Mouse (Mus musculus) lung, postnatal 10 days (tissue): ENCODE results near the gene P2ry13.
A peak's percentile ranks its signal among the peaks of the same experiment; 100 is the strongest.

ENCODE experiments used
- DNase-seq: peaks from one replicate; pipeline ENCODE4 v3.0.0; 2021

P2ry13 gene

DNA sequence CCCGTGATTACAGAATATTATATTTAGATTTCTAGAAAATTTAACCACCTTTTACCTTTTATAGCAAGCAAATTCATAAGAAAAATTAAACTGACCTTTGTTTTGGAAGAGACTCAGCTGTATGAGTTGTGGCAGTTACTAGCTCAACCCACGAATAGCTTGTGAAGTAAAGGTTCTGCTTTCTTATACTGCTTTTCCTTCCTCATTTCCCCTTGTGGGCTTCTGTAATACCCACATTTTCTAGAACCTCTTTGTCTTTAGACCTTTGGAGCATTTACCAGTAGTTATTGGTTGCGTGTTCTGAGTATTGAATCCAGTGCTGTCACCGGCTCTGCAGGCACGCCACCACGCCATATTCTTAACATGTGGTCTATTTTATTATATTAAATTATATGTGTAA is at the start of gene P2ry13:
Gene P2ry13, minus strand, starts transcription at position 156 of the 400 bp plus-strand sequence.
- DNase-seq = no peak

DNA sequence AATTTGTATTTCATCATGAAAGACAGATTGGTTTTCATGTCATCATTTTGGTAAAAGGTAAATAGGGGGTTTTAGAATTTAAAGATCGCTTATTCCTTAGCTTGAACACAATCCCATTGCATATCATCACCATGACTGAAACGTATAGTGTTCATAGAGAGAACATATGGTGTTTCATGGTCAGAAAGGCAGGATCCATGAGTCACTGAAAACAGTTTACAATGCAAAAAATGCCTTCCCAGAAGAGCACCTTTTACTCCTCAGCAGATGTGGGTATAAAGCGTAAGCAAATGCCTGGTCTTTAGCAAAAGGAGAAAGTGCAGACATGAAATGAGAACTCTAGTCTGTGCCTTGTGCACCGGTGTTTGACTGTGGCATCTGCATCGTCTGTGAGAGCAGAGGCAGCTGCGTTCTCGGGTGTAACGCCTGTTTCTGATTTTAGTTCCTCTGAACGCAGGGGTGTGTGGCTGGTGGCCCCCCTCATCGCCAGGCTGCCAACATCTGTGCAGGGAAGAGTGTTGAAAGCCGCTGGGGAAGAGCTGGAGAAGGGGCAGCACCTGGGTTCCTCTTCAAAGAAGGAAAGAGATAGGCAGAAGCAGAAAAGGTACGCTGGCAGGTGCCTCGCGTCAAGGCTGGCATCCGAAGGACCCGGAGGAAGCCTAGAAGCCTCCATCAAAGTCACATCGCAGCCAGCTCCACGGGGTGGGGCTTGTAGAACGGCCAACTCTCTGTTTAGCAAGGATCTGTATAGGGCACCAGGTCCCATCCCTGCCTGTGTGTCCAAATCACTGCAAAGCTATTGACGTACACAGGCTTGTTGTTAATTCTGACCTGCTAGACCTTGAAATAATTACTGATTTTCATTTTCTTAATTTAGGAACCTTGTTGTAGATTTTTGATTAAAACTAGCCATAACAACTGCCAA is 47.3 kb upstream of the P2ry13 start:
- DNase-seq = no peak

DNA sequence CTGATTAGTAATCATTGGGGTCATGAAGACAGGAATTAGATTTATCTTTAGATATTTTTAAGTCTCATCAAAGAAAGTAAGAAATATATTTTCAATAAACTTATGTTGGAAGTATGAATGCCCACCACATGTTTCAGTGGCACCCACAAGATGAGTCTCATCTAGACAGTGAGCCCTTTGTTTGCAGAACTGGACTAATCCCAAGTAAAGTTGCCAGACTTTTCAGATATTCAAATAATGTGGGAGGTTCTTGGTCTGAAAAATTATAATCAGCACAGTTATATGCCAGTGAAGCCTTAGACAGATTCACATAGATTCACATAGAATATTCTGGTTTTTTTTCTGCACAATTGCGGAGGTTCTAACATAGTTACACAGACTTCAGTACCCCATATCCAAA is 39.8 kb upstream of the P2ry13 start:
- DNase-seq = no peak

DNA sequence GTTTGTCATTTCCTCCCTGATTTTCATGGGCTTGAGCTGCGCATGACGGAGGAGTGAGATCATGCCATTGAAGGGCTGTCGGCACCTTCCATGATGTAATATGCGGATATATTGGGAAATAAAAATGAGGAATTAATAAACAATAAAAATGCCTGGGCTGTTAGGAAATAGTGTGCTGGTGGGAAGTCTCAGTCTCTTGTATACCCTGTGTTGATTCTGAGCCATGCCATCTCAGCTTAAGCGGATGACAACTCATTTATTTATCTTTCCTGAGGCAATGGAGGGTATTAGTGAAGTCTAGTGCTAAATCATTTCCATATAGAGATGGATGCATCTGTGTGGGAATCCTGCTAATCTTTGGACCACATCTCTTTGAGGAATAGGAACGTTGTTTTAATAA is 37.3 kb upstream of the P2ry13 start:
- DNase-seq = no peak

DNA sequence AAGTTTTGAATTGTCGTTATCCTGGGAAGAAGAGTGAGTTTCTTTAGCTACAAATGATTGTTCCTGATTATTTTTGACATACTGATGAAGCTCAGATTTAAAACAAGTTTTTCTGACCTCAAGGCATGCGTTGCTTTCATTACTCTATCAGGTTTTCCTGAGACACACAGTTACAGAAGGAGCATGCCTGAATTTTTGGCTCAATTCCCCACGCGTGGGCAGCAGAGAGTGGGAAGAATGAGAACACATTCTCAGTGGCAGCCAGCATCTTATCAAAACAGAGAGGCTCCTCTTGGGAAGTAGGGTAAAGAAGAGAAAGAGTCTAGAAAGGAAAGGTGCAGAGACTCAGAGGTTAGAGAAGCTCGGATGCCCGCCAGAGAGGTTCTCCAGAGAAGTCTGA is 32.7 kb upstream of the P2ry13 start:
- DNase-seq = peak; percentile 41

DNA sequence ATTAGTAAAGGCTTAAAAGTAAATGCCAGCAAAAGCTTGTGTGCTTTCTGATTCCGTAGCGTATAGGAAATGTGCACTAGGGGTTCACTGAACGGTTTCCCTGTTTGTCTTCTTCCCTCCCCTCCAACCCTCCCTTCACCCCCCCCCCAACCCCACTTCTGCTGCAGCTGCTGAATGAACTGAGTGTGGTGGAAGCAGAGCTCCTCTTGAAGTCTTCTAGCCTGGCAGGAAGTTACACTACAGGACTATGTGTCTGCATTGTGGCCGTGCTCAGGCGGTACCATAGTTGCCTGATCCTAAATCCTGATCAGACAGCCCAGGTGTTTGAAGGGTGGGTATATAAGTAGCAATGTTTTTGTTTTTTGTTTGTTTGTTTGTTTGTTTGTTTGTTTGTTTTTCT is 24.2 kb upstream of the P2ry13 start:
- no peak for DNase-seq

DNA sequence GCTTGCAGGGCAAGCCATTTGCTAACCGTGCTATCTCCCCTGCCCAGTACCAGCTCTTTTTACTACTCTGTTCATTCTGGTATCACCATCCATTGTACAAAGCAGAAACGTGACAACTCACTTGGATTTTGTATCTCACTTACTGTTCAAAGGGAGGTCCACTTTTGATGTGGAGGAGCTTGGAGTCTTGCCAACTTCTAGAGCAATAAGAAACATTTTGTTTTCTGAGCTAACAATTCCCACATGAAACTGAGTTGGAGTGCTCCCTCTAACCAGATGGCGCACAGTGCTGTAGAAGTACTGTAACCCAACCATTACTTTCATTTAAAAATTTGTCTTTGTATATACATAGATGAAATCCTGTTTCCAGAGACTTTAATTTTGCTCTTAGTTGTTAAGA is 20.2 kb upstream of the P2ry13 start:
- no peak for DNase-seq

DNA sequence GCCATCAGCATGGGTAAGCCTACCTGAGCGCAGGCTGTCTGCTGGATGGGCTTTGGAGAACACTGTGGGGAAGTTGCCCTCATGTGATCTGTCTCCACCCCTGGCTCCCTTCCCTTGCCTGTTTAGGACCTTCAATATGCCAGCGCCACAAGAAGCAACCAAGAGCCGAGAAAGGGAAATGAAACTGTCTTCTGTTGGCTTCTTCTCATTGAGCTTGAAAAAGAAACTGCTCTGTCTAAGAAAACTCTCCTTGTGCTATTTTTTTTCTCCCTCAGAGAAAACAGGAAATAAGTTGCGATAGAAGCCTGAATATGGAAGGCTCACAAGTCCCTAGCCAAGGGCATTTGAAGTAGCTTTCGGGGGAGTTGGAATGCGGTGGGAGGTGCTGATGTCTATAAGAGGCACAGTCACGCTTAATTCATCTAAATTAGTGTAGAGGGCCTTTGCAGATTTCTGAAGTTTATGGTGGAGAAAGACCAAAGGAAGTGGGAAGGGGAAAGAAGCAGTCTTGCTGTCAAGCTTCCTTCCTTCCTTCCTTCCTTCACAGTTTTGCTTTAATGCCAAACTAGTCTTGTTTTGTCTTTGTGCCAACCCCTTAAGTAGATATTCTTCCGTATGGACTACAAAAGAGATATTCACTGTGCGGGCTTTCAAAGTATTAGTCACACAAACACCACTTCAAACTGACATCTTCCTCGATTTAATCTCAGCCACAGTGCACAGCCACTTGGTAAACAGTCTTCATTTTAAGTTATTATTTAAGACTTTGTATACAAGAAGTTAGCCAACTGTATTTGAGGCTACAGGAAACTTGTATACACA is 18.3 kb upstream of the P2ry13 start:
- DNase-seq = peak; percentile 57

DNA sequence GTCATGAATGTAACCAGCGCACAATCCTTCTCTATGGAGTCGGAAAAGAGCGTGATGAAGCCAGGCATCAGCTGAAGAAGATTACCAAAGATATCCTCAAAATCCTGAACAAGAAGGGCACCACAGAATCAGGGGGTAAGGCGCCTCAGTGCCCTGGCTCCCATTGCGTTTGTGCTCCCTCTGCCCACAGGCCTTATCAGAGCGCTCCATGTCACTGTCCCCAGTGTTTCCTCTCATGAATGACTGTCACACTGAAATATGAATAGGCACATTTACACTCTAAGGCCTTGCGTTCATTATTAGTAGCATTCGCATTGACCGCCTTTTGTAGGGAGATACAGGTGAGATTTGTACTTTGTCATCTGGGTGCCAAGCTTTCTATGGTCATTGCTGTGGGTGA is 17.0 kb upstream of the P2ry13 start:
- DNase-seq = no peak

DNA sequence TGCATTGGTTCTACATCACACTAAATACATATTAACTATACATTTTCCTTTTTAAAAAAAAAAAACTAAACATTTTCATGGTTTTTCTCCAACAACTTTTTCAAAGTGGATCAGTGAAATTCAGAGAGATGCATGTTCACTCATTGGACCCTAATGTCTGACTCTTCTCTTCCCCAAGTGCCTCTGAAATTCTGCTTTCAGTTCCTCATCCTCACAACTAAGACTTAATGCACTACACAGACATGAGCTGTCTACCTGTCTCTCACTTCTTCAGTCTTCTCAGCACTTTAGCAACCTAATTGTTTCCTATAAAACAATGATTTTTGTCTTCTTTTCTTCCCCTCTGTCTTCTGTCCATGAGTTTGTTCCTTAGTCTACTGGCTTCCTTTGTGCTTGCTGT is 14.7 kb upstream of the P2ry13 start:
- DNase-seq = no peak

DNA sequence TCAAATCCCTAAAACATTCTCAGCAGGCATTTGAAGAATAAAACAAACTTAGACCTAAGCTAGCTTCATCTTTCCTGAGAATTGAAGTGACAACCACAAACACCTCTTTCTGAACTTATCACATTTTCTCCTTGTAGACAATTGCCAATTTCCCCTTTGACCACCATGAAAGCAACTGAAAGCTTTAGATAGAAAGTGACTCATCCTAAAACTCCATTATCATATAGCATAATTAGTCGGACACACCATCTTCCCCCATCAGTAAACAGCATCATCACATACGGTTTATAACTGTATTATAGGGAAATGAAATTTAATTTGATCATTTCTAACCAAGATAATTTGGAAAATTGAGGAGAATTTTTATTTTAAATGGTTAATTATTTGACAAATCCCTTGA is 11.6 kb upstream of the P2ry13 start:
- DNase-seq = no peak

DNA sequence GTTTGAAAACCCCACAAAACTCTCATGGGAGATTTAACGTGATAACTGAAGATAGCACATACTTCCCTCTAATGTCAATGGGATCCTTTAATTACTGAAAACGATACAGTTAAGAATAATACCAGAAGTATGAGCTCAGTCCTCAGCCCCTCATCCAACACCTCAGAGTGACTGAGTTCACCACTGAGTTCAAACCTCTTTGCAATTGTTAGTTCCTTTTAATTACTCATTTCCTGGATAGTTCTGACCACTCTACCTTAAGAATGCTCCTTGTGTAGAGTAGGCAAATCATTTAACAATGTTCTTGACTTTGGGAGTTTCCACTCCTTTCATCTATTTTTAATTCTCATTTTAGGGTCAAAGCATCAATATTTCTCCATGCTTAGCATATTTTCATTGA is 8.6 kb upstream of the P2ry13 start:
- no peak for DNase-seq

DNA sequence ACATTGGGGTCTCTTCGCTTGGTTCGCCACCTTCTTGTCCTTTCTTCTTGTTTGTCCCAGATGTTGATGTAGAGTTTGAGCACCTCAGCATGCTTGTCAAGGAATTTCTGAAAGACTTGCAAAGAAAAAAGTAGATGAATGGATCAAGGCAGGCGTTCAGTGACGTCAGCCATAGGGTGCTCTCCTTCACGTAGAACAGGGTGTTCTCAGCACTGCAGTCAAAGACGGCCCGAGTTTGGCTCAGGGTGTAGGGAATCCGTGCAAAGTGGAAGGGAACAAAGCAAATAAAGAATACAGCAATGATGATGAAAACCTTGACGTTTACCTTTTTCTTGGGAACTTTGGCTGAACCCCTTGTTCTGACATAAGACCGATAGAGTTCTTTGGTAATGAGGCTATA is 6.5 kb upstream of the P2ry13 start:
- DNase-seq = no peak

DNA sequence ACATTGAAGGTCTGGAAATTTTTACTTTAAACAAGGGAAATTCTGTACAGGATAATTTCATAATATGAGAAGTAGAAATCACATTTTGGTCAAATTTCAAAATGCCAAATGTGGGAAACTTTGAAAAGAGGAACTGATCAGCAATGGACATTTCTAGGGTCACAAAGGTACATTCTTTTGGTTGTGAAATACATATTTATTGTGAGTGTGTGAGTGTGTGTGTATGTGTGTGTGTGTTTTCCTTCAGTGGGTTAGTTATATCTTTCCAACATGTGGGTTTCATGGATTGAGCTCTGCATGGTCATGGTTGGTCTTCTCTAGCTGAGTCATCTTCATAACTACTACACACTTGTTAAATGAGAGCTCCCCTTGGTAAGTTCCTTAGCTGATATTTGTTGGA is 1.7 kb upstream of the P2ry13 start:
- DNase-seq = no peak

DNA sequence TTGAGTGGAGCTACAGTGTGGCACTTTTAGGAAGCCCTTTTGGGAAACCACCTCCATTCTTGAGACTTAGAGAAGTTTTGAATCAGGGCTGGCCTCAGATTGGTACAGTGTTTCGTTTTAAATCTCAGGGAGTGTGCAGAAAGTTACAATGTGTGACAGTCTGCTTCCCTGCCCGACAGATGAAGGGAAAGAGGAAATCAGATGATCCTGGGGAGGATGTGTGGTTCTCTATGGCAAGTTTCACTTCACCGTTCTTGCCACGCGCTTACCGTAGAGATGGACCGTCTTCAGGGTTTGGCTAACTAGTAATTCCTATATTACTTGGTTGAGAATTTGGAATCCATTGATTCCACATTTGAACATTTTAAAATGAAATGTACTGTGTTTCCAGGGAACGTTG is 1.1 kb upstream of the P2ry13 start:
- DNase-seq = no peak

DNA sequence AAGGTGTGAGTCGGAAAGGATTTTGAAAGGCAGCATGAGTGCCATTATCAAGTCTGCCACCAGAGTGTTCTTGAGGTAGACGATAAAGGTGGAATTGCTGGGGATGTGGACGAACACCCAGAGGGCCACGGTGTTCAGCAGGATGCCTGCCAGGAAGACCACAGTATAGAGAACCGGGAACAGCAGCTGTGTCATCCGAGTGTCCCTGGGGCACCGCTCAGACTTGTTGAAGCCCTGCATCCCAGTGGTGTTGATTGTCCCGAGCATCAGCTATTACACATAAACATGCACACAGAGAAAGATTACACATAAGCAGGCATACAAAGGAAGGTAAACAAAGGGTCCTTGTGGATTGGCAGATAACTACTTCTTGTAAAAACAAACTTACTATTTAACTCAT is 593 bp downstream of the P2ry13 start:
- DNase-seq = no peak

DNA sequence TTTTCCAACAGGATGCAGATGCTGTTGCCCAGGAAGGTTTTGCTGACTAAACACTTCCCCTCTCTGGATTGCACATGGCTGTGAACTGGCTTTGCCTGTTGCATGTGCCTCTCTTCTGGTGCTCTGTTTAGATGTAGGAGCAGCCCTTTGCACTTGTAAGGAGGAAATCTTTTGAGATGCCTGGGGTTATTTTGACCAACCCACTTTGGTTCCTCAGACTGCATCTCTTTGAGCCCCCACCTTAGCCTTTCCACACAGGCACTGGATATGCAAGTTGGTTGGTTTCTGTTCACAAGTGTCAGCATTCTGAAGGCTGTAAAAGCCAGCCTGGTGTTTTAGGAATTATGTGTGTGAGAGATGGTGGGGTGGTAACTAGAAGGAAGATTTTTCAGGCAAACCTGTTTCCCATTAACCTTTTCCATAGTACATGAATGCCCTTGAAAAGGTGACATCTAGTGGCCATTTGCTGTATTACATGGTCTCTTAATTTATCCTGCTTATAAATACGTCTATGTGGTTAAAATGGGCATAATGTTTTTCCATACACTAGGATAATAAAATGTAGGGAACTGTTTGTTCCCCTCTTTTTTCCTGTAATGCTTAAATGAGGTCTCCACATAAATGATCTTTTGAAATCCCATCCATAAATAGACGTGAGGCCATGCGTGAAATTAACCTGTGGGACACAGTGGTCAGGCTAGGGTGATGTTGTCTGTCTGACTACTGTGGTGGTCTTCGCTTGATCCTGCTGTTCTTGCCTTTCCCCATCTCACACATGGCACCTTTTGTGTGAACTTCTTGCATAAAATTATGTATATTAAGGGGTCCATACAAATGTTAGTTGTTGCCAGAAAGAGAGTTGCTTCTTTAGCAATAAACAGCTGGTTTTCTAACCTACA is 1.8 kb downstream of the P2ry13 start:
- DNase-seq = peak; percentile 71

DNA sequence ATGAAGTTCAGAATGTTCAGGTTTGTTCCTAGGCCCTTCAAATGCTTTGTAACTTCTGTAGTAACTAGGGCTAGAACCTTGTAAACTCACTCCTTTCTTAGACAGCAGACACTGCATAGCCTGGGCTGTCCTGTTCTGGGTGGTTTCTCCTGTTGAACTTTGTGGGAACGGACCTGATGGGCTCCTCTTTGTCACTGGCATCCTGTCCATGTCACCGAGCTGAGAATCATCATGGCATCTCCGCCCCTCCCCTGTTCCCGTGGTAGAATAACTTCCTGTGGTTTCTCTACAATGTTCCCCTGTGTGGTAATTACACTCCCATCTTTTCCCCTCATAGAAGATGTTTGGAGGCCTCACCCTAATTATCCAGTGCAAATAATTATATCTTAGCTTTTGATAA is 4.7 kb downstream of the P2ry13 start:
- no peak for DNase-seq

DNA sequence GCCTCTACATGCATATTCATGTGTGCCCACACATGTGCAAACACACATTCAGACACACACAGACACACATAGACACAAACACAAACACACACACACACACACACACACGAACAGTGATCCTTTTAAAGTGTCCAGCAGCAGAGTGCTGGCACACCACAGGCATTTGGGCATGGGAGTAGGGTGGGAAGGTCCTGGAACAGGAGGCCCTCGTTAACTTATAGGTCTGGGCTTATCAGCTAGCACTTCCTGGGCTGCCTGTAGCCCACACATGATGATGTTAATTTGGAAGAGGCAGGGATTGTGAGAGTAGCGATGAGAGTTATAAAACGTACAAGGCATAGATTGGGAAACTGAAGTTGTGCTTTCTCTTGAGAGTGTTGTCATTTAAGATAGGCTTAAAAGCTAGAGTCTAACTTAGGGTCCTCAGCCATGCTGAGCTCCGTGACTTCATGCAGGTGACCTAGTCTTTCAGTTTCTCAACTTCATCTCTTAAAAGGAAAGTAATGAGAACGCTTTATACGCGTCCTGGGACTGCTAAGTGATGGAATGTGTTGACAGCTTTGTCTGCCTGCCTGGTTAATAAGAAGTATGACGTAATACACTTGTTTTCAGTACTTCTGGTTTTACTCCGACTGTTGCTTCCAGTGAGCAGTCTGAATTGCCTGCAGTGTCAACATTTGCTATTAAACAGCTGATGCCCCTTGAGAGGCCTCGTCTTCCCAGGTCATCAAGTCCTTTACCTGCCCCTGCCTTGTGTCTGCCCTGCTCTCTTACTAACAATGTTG is 5.8 kb downstream of the P2ry13 start:
- DNase-seq = no peak

DNA sequence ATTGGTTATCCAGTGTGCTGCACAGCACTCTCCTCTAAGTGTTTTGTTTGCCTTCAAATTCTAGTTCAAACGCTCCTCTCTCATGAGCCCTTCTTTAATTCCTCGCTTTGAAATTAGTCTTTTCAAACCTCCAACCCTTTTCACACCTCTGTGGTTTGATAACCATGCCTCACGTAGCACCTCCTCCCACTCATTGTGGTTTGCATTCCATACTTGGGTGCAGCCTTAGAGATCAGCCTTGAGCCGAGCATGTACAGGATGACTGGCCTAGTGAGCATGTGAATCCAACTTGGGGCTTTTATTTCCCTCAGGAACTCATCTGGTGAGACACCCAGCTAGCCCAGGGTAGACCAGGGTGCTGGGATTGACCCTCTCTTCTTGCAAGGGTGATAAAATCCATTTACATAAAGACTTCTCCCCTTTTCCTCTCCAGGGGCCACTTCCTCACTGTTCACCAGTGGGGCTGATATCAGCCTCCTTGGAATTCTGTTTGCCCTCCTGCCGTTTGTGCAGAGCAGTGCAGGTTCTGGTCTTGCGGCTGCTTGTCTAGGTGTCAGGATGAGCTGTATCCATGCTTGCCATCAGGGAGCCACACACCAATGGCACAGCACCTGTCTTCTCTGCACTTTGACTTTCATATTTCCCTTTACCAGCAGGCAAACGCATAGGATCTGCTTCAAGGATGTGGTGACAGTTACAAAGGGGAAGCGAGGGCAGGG is 6.7 kb downstream of the P2ry13 start:
- DNase-seq = peak; percentile 31

DNA sequence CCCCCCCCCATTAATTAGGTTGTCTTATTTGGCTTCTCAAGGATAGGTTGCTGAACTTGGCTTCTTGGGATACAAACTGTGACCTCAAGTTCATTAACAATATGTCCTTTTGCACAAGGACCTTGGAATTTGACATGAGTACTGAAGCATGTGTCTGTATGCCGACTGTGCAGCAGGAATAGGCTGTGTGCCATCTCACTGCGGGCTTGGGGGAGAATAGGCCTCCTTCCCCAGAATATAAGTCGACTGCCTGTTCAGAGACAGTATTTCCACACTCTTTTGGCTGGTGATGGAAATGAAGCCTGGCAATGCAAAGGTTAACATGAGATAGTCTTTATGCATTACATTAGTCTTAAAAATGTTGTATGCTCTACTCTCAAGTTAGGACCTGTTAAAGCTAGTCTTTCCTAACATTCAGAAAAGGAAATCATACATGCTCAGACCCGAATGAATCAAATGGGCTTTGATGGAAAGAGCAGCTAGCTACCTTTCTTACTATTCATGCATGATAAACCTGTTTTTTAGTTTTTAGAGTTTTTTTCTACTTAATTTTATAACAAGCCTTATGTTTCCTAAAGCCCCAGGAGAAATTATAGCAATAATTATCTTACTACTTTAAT is 13.2 kb downstream of the P2ry13 start:
- DNase-seq = no peak
